Mouse (Mus musculus) urinary bladder, postnatal 25 days (tissue): ENCODE measurements around the gene Gm16434.
"Not testable (repeated sequence)": the region's sequence is repeated elsewhere in the genome, so short reads cannot be mapped to it uniquely, and the experiment has no call there.

Source experiments
- DNase-seq: peaks from one replicate; pipeline ENCODE4 v3.0.0; 2022; ENCODE audit warnings: low spot score

Gm16434 gene

GRCm38 (mm10) chr14:7194440-7194839, at the start of gene Gm16434:
Gene Gm16434, minus strand, starts transcription at chr14:7194540.
- not testable (repeated sequence) for DNase-seq

GRCm38 (mm10) chr14:7243498-7243897, 49.2 kb upstream of the Gm16434 start:
- not testable (repeated sequence) for DNase-seq

- DNase-seq: not testable (repeated sequence)
These were observed 5.7 kb upstream of the Gm16434 start for GRCm38 (mm10) chr14:7200070-7200469.

- DNase-seq: not testable (repeated sequence)
These were observed 19.8 kb downstream of the Gm16434 start, which contains the start of gene Gm3512 for GRCm38 (mm10) chr14:7174483-7174971. Gene Gm3512, minus strand, starts transcription at chr14:7174533.
